Mouse (Mus musculus) intestine, embryonic 15.5 days (tissue): ENCODE results near the gene 4931429L15Rik. TPM values are rescaled to one million over a fixed set of nuclear protein-coding genes. Genes with fewer than 3 reads are reported as not detected.
"Not testable (repeated sequence)": the region's sequence is repeated elsewhere in the genome, so short reads cannot be mapped to it uniquely, and the experiment has no call there.

Experiments
- ATAC-seq: fragments of 200-750 bp; cut with Nextera tagmentation; 2 replicates; pipeline ENCODE4 v1.8.0; 2017; ENCODE audit warnings: moderate TSS enrichment, moderate library complexity
- H3K27ac ChIP-seq: fragments of 300-500 bp; sonication (generic); 2 replicates; pipeline ENCODE4 v1.5.1; 2015; ENCODE audit warnings: mild to moderate bottlenecking, inconsistent platforms
- H3K27me3 ChIP-seq: fragments of 300-500 bp; sonication (generic); replicated peaks from 2 replicates; pipeline ENCODE4 v1.6.1; 2015; ENCODE audit warnings: inconsistent platforms
- H3K36me3 ChIP-seq: fragments of 300-500 bp; sonication (generic); 2 replicates; pipeline ENCODE4 v1.6.1; 2015; ENCODE audit warnings: inconsistent platforms
- H3K4me1 ChIP-seq: fragments of 300-500 bp; sonication (generic); replicated peaks from 2 replicates; pipeline ENCODE4 v1.6.1; 2015; ENCODE audit warnings: inconsistent platforms
- H3K4me2 ChIP-seq: fragments of 300-500 bp; sonication (generic); replicated peaks from 2 replicates; pipeline ENCODE4 v1.6.1; 2015; ENCODE audit warnings: mild to moderate bottlenecking, inconsistent platforms
- H3K4me3 ChIP-seq: fragments of 300-500 bp; sonication (generic); replicated peaks from 2 replicates; pipeline ENCODE4 v1.5.1; 2015; ENCODE audit warnings: inconsistent platforms
- H3K9ac ChIP-seq: fragments of 300-500 bp; sonication (generic); 2 replicates; pipeline ENCODE4 v1.6.1; 2015; ENCODE audit warnings: inconsistent platforms
- H3K9me3 ChIP-seq: fragments of 300-500 bp; sonication (generic); 2 replicates; pipeline ENCODE4 v1.6.1; 2016; ENCODE audit warnings: inconsistent platforms
- WGBS: fragments of 180-500 bp; shearing (Covaris S2); methylation state at CpG from one replicate; pipeline ENCODE4 v1.1.7; 2015; 5-methylcytosine and 5-hydroxymethylcytosine counted together
- polyA plus RNA-seq: library from polyadenylated mRNA; unstranded; fragments of >200 nt; fragmentation: Nextera tagmentation; extraction: Ambion mirVana; gene quantifications from 2 replicates; pipeline ENCODE4 v1.2.1, GENCODE M21; 2015

Gene 4931429L15Rik
- not detected in 2 replicates for polyA plus RNA-seq

- not testable (repeated sequence) for ATAC-seq, H3K9me3 ChIP-seq, H3K4me3 ChIP-seq, H3K36me3 ChIP-seq, H3K9ac ChIP-seq, H3K4me1 ChIP-seq, H3K27me3 ChIP-seq, H3K4me2 ChIP-seq, H3K27ac ChIP-seq
- 80% methylated on average over 6 of the region's 6 CpGs for WGBS
Measured at GRCm38 (mm10) chr9:46319886-46320285, at the start of gene 4931429L15Rik. Gene 4931429L15Rik, minus strand, starts transcription at chr9:46319986.

- WGBS, result 55% methylated on average over 2 of the region's 2 CpGs
- Histone ChIP-seq H3K4me1 (no peaks in the 10 kb centered on the region), H3K36me3 (no peaks in the 10 kb centered on the region), H3K9ac (no peak overlapping the region), H3K4me3 (no peak overlapping the region), H3K27ac (no peak overlapping the region), H3K27me3 (no peaks in the 10 kb centered on the region), H3K9me3 (no peaks in the 10 kb centered on the region), H3K4me2 (no peak overlapping the region)
- ATAC-seq, result no peak
Measured at GRCm38 (mm10) chr9:46362459-46362858, 42.7 kb upstream of the 4931429L15Rik start.

- no peaks in the 10 kb centered on the region for H3K27me3 ChIP-seq
- ATAC-seq, result no peak
- 77% methylated on average over 11 of the region's 11 CpGs for WGBS
Measured at GRCm38 (mm10) chr9:46361461-46362111, 41.8 kb upstream of the 4931429L15Rik start.

GRCm38 (mm10) chr9:46353992-46354391 is 34.2 kb upstream of the 4931429L15Rik start:
- ATAC-seq, result peak; percentile 79
- no peak overlapping the region for H3K4me3 ChIP-seq

More at GRCm38 (mm10) chr9:46361461-46362111, 41.8 kb upstream of the 4931429L15Rik start:
- no peaks in the 10 kb centered on the region for H3K36me3 ChIP-seq
- H3K4me1 ChIP-seq, result no peaks in the 10 kb centered on the region
- H3K9ac ChIP-seq, result no peak overlapping the region
- H3K4me3 ChIP-seq, result no peak overlapping the region
- H3K4me2 ChIP-seq, result no peak overlapping the region
- H3K9me3 ChIP-seq, result no peaks in the 10 kb centered on the region
- H3K27ac ChIP-seq, result no peak overlapping the region

GRCm38 (mm10) chr9:46353330-46353724 is 33.5 kb upstream of the 4931429L15Rik start:
- peaks cover 8% of the 10 kb centered on the region; the same call in 1 of the 2 replicates for H3K4me1 ChIP-seq
- WGBS, result 30% methylated on average over 5 of the region's 5 CpGs
- H3K27me3 ChIP-seq, result peaks cover 11% of the 10 kb centered on the region
- no peaks in the 10 kb centered on the region for H3K36me3 ChIP-seq
- no peak overlapping the region for H3K4me2 ChIP-seq
- H3K27ac ChIP-seq, result no peak overlapping the region
- H3K4me3 ChIP-seq, result no peak overlapping the region
- H3K9me3 ChIP-seq, result no peaks in the 10 kb centered on the region
- ATAC-seq, result peak; percentile 12; the same call in 1 of the 2 replicates
- no peak overlapping the region for H3K9ac ChIP-seq

More at GRCm38 (mm10) chr9:46353992-46354391, 34.2 kb upstream of the 4931429L15Rik start:
- Histone ChIP-seq H3K4me1 (peaks cover 8% of the 10 kb centered on the region; the same call in 1 of the 2 replicates), H3K9ac (no peak overlapping the region), H3K27me3 (peaks cover 11% of the 10 kb centered on the region), H3K36me3 (no peaks in the 10 kb centered on the region), H3K9me3 (no peaks in the 10 kb centered on the region), H3K4me2 (no peak overlapping the region), H3K27ac (no peak overlapping the region)
- 7% methylated on average over 3 of the region's 3 CpGs for WGBS

GRCm38 (mm10) chr9:46352651-46353329 is 33.0 kb upstream of the 4931429L15Rik start:
- Histone ChIP-seq H3K9ac (no peak overlapping the region), H3K4me3 (no peak overlapping the region), H3K36me3 (no peaks in the 10 kb centered on the region), H3K27me3 (peaks cover 11% of the 10 kb centered on the region), H3K27ac (no peak overlapping the region), H3K4me1 (peaks cover 8% of the 10 kb centered on the region; the same call in 1 of the 2 replicates), H3K9me3 (no peaks in the 10 kb centered on the region), H3K4me2 (peak overlapping the region; percentile 34)
- 35% methylated on average over 12 of the region's 12 CpGs for WGBS
- ATAC-seq, result no peak

- 48% methylated on average over 9 of the region's 9 CpGs for WGBS
- Histone ChIP-seq H3K36me3 (no peaks in the 10 kb centered on the region), H3K27ac (no peak overlapping the region), H3K9ac (no peak overlapping the region), H3K4me3 (no peak overlapping the region), H3K27me3 (peaks cover 11% of the 10 kb centered on the region), H3K4me1 (peaks cover 8% of the 10 kb centered on the region; the same call in 1 of the 2 replicates), H3K4me2 (no peak overlapping the region), H3K9me3 (no peaks in the 10 kb centered on the region)
- no peak for ATAC-seq
Measured at GRCm38 (mm10) chr9:46350451-46350981, 30.7 kb upstream of the 4931429L15Rik start.

- Histone ChIP-seq H3K27me3 (no peaks in the 10 kb centered on the region), H3K9ac (no peak overlapping the region), H3K9me3 (no peaks in the 10 kb centered on the region), H3K4me3 (no peak overlapping the region), H3K36me3 (no peaks in the 10 kb centered on the region), H3K27ac (no peak overlapping the region), H3K4me2 (no peak overlapping the region), H3K4me1 (no peaks in the 10 kb centered on the region)
- no peak for ATAC-seq
- 72% methylated on average over 4 of the region's 4 CpGs for WGBS
Measured at GRCm38 (mm10) chr9:46345887-46346665, 26.3 kb upstream of the 4931429L15Rik start.

- no peak overlapping the region for H3K27ac ChIP-seq
- no peak for ATAC-seq
- no peak overlapping the region for H3K4me2 ChIP-seq
- H3K9ac ChIP-seq, result no peak overlapping the region
- no peaks in the 10 kb centered on the region; the same call in 1 of the 2 replicates for H3K27me3 ChIP-seq
- 84% methylated on average over 4 of the region's 4 CpGs for WGBS
- H3K9me3 ChIP-seq, result no peaks in the 10 kb centered on the region
- no peaks in the 10 kb centered on the region for H3K36me3 ChIP-seq
- H3K4me3 ChIP-seq, result no peak overlapping the region
- H3K4me1 ChIP-seq, result no peaks in the 10 kb centered on the region
Measured at GRCm38 (mm10) chr9:46339051-46339652, 19.4 kb upstream of the 4931429L15Rik start.

GRCm38 (mm10) chr9:46338384-46338783 is 18.6 kb upstream of the 4931429L15Rik start:
- ATAC-seq, result no peak
- H3K4me3 ChIP-seq, result no peak overlapping the region

GRCm38 (mm10) chr9:46337852-46338291 is 18.1 kb upstream of the 4931429L15Rik start:
- WGBS, result 11% methylated on average over 3 of the region's 3 CpGs
- no peak overlapping the region for H3K4me2 ChIP-seq
- 0 out of 2 replicates have a peak, but pooled peaks have one; percentile 39 for ATAC-seq

More at GRCm38 (mm10) chr9:46338384-46338783, 18.6 kb upstream of the 4931429L15Rik start:
- H3K9ac ChIP-seq, result no peak overlapping the region
- no peaks in the 10 kb centered on the region; the same call in 1 of the 2 replicates for H3K27me3 ChIP-seq
- H3K4me2 ChIP-seq, result no peak overlapping the region
- 48% methylated on average over 4 of the region's 4 CpGs for WGBS
- H3K4me1 ChIP-seq, result no peaks in the 10 kb centered on the region
- no peak overlapping the region for H3K27ac ChIP-seq
- H3K36me3 ChIP-seq, result no peaks in the 10 kb centered on the region
- no peaks in the 10 kb centered on the region for H3K9me3 ChIP-seq

More at GRCm38 (mm10) chr9:46337852-46338291, 18.1 kb upstream of the 4931429L15Rik start:
- H3K4me1 ChIP-seq, result no peaks in the 10 kb centered on the region
- H3K36me3 ChIP-seq, result no peaks in the 10 kb centered on the region
- no peak overlapping the region for H3K27ac ChIP-seq
- no peaks in the 10 kb centered on the region; the same call in 1 of the 2 replicates for H3K27me3 ChIP-seq
- no peak overlapping the region for H3K9ac ChIP-seq
- no peak overlapping the region for H3K4me3 ChIP-seq
- H3K9me3 ChIP-seq, result no peaks in the 10 kb centered on the region
